Mouse (Mus musculus) MEL (cell line): ENCODE measurements around the gene Grcc10. TPM values are rescaled to one million over a fixed set of nuclear protein-coding genes. Genes with fewer than 3 reads are reported as not detected.

ENCODE experiments used
- DNase-seq: peaks from one replicate; pipeline ENCODE4 v3.0.0; 2011; ENCODE audit warnings: low read depth, low spot score
- H3K27ac ChIP-seq: 2 replicates; pipeline ENCODE4 v1.5.1; 2012; ENCODE audit warnings: low read depth, mild to moderate bottlenecking, control low read depth, low read length, moderate library complexity; ENCODE audit not compliant: control insufficient read depth
- H3K27me3 ChIP-seq, 2 experiments: fragments of 150-350 bp in 1 of 2; sonication (generic) in 1 of 2; 2 replicates each; pipeline ENCODE4 v1.6.1; 2012; ENCODE audit warnings: low read length in 2 of 2, mild to moderate bottlenecking in 2 of 2, improper control_type of control experiment in 1 of 2, moderate library complexity in 1 of 2; ENCODE audit not compliant: insufficient read depth in 2 of 2, control insufficient read depth in 1 of 2
- H3K36me3 ChIP-seq, 2 experiments: 2 replicates each; pipeline ENCODE4 v1.6.1; 2012 to 2014; ENCODE audit warnings: low read length in 2 of 2, improper control_type of control experiment in 1 of 2, inconsistent platforms in 1 of 2, mild to moderate bottlenecking in 1 of 2; ENCODE audit not compliant: insufficient read depth in 2 of 2, control insufficient read depth in 1 of 2
- H3K4me1 ChIP-seq, 2 experiments: fragments of 150-350 bp in 1 of 2; sonication (generic) in 1 of 2; 2 replicates each; pipeline ENCODE4 v1.6.1; 2012; ENCODE audit warnings: low read length in 2 of 2, improper control_type of control experiment in 1 of 2, mild to moderate bottlenecking in 1 of 2; ENCODE audit not compliant: insufficient read depth in 2 of 2, control insufficient read depth in 1 of 2
- H3K4me3 ChIP-seq, 2 experiments: fragments of 150-350 bp in 1 of 2; sonication (generic) in 1 of 2; 2 replicates each; pipeline ENCODE4 v1.5.1; 2012; ENCODE audit warnings: low read depth in 2 of 2, low read length in 2 of 2, mild to moderate bottlenecking in 2 of 2, moderate library complexity in 2 of 2, control low read depth in 1 of 2, improper control_type of control experiment in 1 of 2; ENCODE audit not compliant: control insufficient read depth in 1 of 2, insufficient read depth in 1 of 2
- H3K79me2 ChIP-seq: 2 replicates; pipeline ENCODE4 v1.6.1; 2012; ENCODE audit warnings: mild to moderate bottlenecking, low read length, moderate library complexity; ENCODE audit not compliant: control insufficient read depth, poor library complexity, insufficient read depth
- H3K9ac ChIP-seq: 2 replicates; pipeline ENCODE4 v1.6.1; 2012; ENCODE audit warnings: low read depth, mild to moderate bottlenecking, control low read depth, low read length, moderate library complexity; ENCODE audit not compliant: control insufficient read depth, poor library complexity, severe bottlenecking
- H3K9me3 ChIP-seq: fragments of 150-350 bp; sonication (generic); replicated peaks from 2 replicates; pipeline ENCODE4 v1.6.1; 2012; ENCODE audit warnings: mild to moderate bottlenecking, low read length, improper control_type of control experiment, moderate library complexity; ENCODE audit not compliant: insufficient read depth
- BHLHE40 ChIP-seq: IDR thresholded peaks from 2 replicates; pipeline ENCODE4 v1.6.1; 2012; ENCODE audit warnings: low read depth, mild to moderate bottlenecking, inconsistent platforms, low read length, improper control_type of control experiment, borderline replicate concordance
- CHD1 ChIP-seq: IDR thresholded peaks from 2 replicates; pipeline ENCODE4 v1.6.1; 2012; ENCODE audit warnings: low read depth, mild to moderate bottlenecking, inconsistent platforms, low read length, improper control_type of control experiment
- CHD2 ChIP-seq: IDR thresholded peaks from 2 replicates; pipeline ENCODE4 v1.6.1; 2011; ENCODE audit warnings: low read length, improper control_type of control experiment
- CTCF ChIP-seq, 3 experiments: IDR thresholded peaks in 2 of 3; conservative IDR thresholded peaks in 1 of 3; 2 replicates each; pipeline ENCODE4 v1.5.1; 2011 to 2012; ENCODE audit warnings: low read length in 3 of 3, low read depth in 2 of 3, mild to moderate bottlenecking in 2 of 3, improper control_type of control experiment in 1 of 3, inconsistent platforms in 1 of 3, mixed read lengths in 1 of 3, moderate library complexity in 1 of 3; ENCODE audit not compliant: control insufficient read depth in 1 of 3, insufficient read depth in 1 of 3, poor library complexity in 1 of 3, severe bottlenecking in 1 of 3
- ELF1 ChIP-seq: IDR thresholded peaks from 2 replicates; pipeline ENCODE4 v1.6.1; 2014; ENCODE audit warnings: low read depth, mild to moderate bottlenecking, inconsistent platforms, low read length, improper control_type of control experiment, moderate library complexity
- EP300 ChIP-seq, 2 experiments: IDR thresholded peaks; 2 replicates each; pipeline ENCODE4 v1.6.1; 2011; ENCODE audit warnings: improper control_type of control experiment in 2 of 2, low read length in 2 of 2, low read depth in 1 of 2, mild to moderate bottlenecking in 1 of 2
- ETS1 ChIP-seq: IDR thresholded peaks from 2 replicates; pipeline ENCODE4 v1.6.1; 2012; ENCODE audit warnings: low read depth, mild to moderate bottlenecking, inconsistent platforms, low read length, improper control_type of control experiment, moderate library complexity
- GABPA ChIP-seq: IDR thresholded peaks from 2 replicates; pipeline ENCODE4 v1.6.1; 2012; ENCODE audit warnings: low read depth, mild to moderate bottlenecking, inconsistent platforms, low read length, improper control_type of control experiment, moderate library complexity
- GATA1 ChIP-seq: IDR thresholded peaks from 2 replicates; pipeline ENCODE4 v1.6.1; 2011; ENCODE audit warnings: low read depth, low read length, improper control_type of control experiment
- HCFC1 ChIP-seq: IDR thresholded peaks from 2 replicates; pipeline ENCODE4 v1.6.1; 2012; ENCODE audit warnings: low read depth, mild to moderate bottlenecking, inconsistent platforms, low read length, improper control_type of control experiment, moderate library complexity
- JUND ChIP-seq: IDR thresholded peaks from 2 replicates; pipeline ENCODE4 v1.6.1; 2011; ENCODE audit warnings: low read depth, mild to moderate bottlenecking, improper control_type of control experiment, low read length
- KAT2A ChIP-seq: conservative IDR thresholded peaks from 2 replicates; pipeline ENCODE4 v1.6.1; 2012; ENCODE audit warnings: low read depth, low read length, improper control_type of control experiment, inconsistent platforms
- MAFK ChIP-seq: IDR thresholded peaks from 2 replicates; pipeline ENCODE4 v1.6.1; 2011; ENCODE audit warnings: low read depth, mild to moderate bottlenecking, low read length, improper control_type of control experiment, borderline replicate concordance
- MAX ChIP-seq: IDR thresholded peaks from 2 replicates; pipeline ENCODE4 v1.6.1; 2011; ENCODE audit warnings: low read length, improper control_type of control experiment
- MEF2A ChIP-seq: IDR thresholded peaks from 2 replicates; pipeline ENCODE4 v1.6.1; 2014; ENCODE audit warnings: low read depth, mild to moderate bottlenecking, inconsistent platforms, low read length, improper control_type of control experiment; ENCODE audit not compliant: poor library complexity, insufficient replicate concordance, severe bottlenecking; ENCODE audit errors: extremely low read depth
- MXI1 ChIP-seq: IDR thresholded peaks from 2 replicates; pipeline ENCODE4 v1.6.1; 2011; ENCODE audit warnings: mild to moderate bottlenecking, low read depth, low read length, improper control_type of control experiment
- MYB ChIP-seq: IDR thresholded peaks from 2 replicates; pipeline ENCODE4 v1.6.1; 2011; ENCODE audit warnings: mild to moderate bottlenecking, low read depth, low read length, improper control_type of control experiment
- MYC ChIP-seq: IDR thresholded peaks from 2 replicates; pipeline ENCODE4 v1.6.1; 2011; ENCODE audit warnings: low read depth, mild to moderate bottlenecking, low read length, improper control_type of control experiment, moderate library complexity
- NELFE ChIP-seq: IDR thresholded peaks from 2 replicates; pipeline ENCODE4 v1.6.1; 2011; ENCODE audit warnings: low read depth, low read length, improper control_type of control experiment
- NRF1 ChIP-seq: IDR thresholded peaks from 2 replicates; pipeline ENCODE4 v1.6.1; 2014; ENCODE audit warnings: low read depth, mild to moderate bottlenecking, inconsistent platforms, low read length, improper control_type of control experiment, moderate library complexity; ENCODE audit not compliant: poor library complexity, insufficient read depth, severe bottlenecking
- POLR2A ChIP-seq, 2 experiments: IDR thresholded peaks; 2 replicates each; pipeline ENCODE4 v1.6.1; 2011 to 2012; ENCODE audit warnings: low read length in 2 of 2, mild to moderate bottlenecking in 2 of 2, control low read depth in 1 of 2, improper control_type of control experiment in 1 of 2, low read depth in 1 of 2, moderate library complexity in 1 of 2; ENCODE audit not compliant: control insufficient read depth in 1 of 2, insufficient read depth in 1 of 2, poor library complexity in 1 of 2
- POLR2AphosphoS2 ChIP-seq: IDR thresholded peaks from 2 replicates; pipeline ENCODE4 v1.6.1; 2011; ENCODE audit warnings: low read length, improper control_type of control experiment
- POLR2AphosphoS5 ChIP-seq: IDR thresholded peaks from 2 replicates; pipeline ENCODE4 v1.6.1; 2012; ENCODE audit warnings: low read depth, borderline replicate concordance, mild to moderate bottlenecking, inconsistent platforms, low read length, moderate library complexity, mixed read lengths
- RAD21 ChIP-seq: IDR thresholded peaks from 2 replicates; pipeline ENCODE4 v1.6.1; 2011; ENCODE audit warnings: mild to moderate bottlenecking, low read depth, low read length, improper control_type of control experiment
- RCOR1 ChIP-seq: IDR thresholded peaks from 2 replicates; pipeline ENCODE4 v1.6.1; 2012; ENCODE audit warnings: low read depth, mild to moderate bottlenecking, inconsistent platforms, low read length, improper control_type of control experiment
- SIN3A ChIP-seq: IDR thresholded peaks from 2 replicates; pipeline ENCODE4 v1.6.1; 2012; ENCODE audit warnings: low read length, improper control_type of control experiment, inconsistent platforms
- SMC3 ChIP-seq: IDR thresholded peaks from 2 replicates; pipeline ENCODE4 v1.6.1; 2011; ENCODE audit warnings: low read depth, low read length, improper control_type of control experiment
- TBP ChIP-seq: IDR thresholded peaks from 2 replicates; pipeline ENCODE4 v1.8.0; 2011; ENCODE audit warnings: low read depth, low read length, improper control_type of control experiment
- TCF12 ChIP-seq: IDR thresholded peaks from 2 replicates; pipeline ENCODE4 v1.6.1; 2014; ENCODE audit warnings: low read depth, mild to moderate bottlenecking, inconsistent platforms, low read length, improper control_type of control experiment, moderate library complexity
- UBTF ChIP-seq: IDR thresholded peaks from 2 replicates; pipeline ENCODE4 v1.6.1; 2012; ENCODE audit warnings: low read depth, mild to moderate bottlenecking, inconsistent platforms, low read length, improper control_type of control experiment, moderate library complexity, borderline replicate concordance; ENCODE audit not compliant: insufficient read depth
- USF1 ChIP-seq: IDR thresholded peaks from 2 replicates; pipeline ENCODE4 v1.6.1; 2014; ENCODE audit warnings: low read depth, mild to moderate bottlenecking, inconsistent platforms, low read length, improper control_type of control experiment, moderate library complexity
- ZC3H11A ChIP-seq: IDR thresholded peaks from 2 replicates; pipeline ENCODE4 v1.6.1; 2012; ENCODE audit warnings: low read depth, mild to moderate bottlenecking, inconsistent platforms, low read length, improper control_type of control experiment
- ZKSCAN1 ChIP-seq: IDR thresholded peaks from 2 replicates; pipeline ENCODE4 v1.6.1; 2012; ENCODE audit warnings: low read depth, mild to moderate bottlenecking, inconsistent platforms, low read length, improper control_type of control experiment, moderate library complexity
- ZMIZ1 ChIP-seq: IDR thresholded peaks from 2 replicates; pipeline ENCODE4 v1.6.1; 2012; ENCODE audit warnings: low read depth, mild to moderate bottlenecking, inconsistent platforms, low read length, improper control_type of control experiment, moderate library complexity
- ZNF384 ChIP-seq: IDR thresholded peaks from 2 replicates; pipeline ENCODE4 v1.6.1; 2012; ENCODE audit warnings: low read depth, mild to moderate bottlenecking, inconsistent platforms, low read length, improper control_type of control experiment
- polyA plus RNA-seq, 2 experiments: library from polyadenylated mRNA; stranded (reverse) in 1 of 2; unstranded in 1 of 2; fragments of >175 nt in 1 of 2; fragments of >200 nt in 1 of 2; gene quantifications; 2 replicates each; pipeline versions ENCODE4 v1.2.1 to v1.2.4; 2012; ENCODE audit warnings: low replicate concordance in 2 of 2, low read depth in 1 of 2; ENCODE audit not compliant: insufficient read length in 2 of 2, insufficient read depth in 1 of 2, missing spikeins in 1 of 2
- total RNA-seq: library from RNA; depleted of rRNA; stranded (reverse); fragments of 300-350 nt; gene quantifications from 2 replicates; pipeline ENCODE4 v1.2.3, GENCODE M21; 2012

Grcc10 gene
- total and polyA plus RNA-seq, 3 experiments: 57.4 to 62.9 TPM; not detected in 1

DNA sequence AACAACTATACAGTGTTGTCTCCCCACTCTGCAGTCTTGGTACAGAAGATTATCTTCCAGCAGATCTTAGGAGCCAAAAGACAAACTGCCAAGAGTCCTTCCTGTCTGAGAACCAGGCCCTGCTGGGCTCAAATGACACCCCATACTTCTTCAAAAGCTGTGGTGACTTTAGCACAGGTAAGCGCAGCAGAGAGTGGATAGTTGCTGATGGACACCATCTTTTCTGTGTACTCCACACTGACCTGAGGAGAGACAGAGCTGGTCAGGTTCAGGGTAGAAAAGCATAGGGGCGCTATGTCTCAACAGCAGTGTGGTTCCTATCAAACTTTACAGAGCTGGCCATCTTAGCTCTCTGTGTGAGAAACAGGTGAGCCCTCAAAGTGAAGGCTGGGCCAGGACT, 36.8 kb downstream of the Grcc10 start:
- Histone ChIP-seq H3K36me3 (peaks cover 12 to 24% of the 10 kb centered on the region in 2 experiments), H3K27me3 (no peaks in the 10 kb centered on the region), H3K4me3 (no peak overlapping the region), H3K4me1 (peaks cover 2 to 5% of the 10 kb centered on the region in 2 experiments; a peak in 3 of 4 replicates), H3K79me2 (peaks cover 30% of the 10 kb centered on the region), H3K27ac (no peak overlapping the region)
- no peak for DNase-seq
- TF ChIP-seq CHD2 (no peak; the same call in 1 of the 2 replicates), EP300 (IDR thresholded peaks at IDR 0.05; ENCODE audit: low read depth in 1 of 2, low read length in 2 of 2) (no peak), KAT2A (no peak), MYB (no peak), USF1 (no peak), MEF2A (no peak), ELF1 (0 out of 2 replicates have a peak, but pooled peaks have one; percentile 27), POLR2A (IDR thresholded peaks at IDR 0.05; ENCODE audit: control insufficient read depth in 1 of 2, insufficient read depth in 1 of 2, low read depth in 1 of 2, low read length in 2 of 2, poor library complexity in 1 of 2) (no peak), POLR2AphosphoS2 (peak; percentile 85), UBTF (no peak), ETS1 (no peak), MAFK (no peak), CTCF (IDR thresholded peaks at IDR 0.05 in 2 of 3, conservative IDR thresholded peaks at IDR 0.05 in 1 of 3; ENCODE audit: control insufficient read depth in 1 of 3, insufficient read depth in 1 of 3, low read depth in 2 of 3, low read length in 3 of 3, poor library complexity in 1 of 3, severe bottlenecking in 1 of 3) (no peak), JUND (no peak), MYC (no peak), GATA1 (peak; percentile 56; the same call in 1 of the 2 replicates), POLR2AphosphoS5 (no peak), GABPA (no peak), SIN3A (no peak), CHD1 (no peak), ZNF384 (no peak), HCFC1 (no peak), MAX (no peak), NELFE (no peak), BHLHE40 (no peak), ZKSCAN1 (no peak), TBP (no peak), RAD21 (no peak), MXI1 (no peak), RCOR1 (no peak), TCF12 (no peak), NRF1 (no peak), ZMIZ1 (peak; percentile 76; the same call in 1 of the 2 replicates), ZC3H11A (no peak), SMC3 (peak; percentile 19)
- TF ChIP-seq, all 39 proteins: peak for 5
- no peak overlapping the region for H3K9ac ChIP-seq
- H3K9me3 ChIP-seq: no peaks in the 10 kb centered on the region
